Mouse (Mus musculus): ENCODE results near the gene Zfp36.

Zfp36 gene

GRCm38 (mm10) chr7:28334534-28334933 is 45.5 kb downstream of the Zfp36 start:
- no peak for DNase-seq

GRCm38 (mm10) chr7:28328260-28328659 is 51.8 kb downstream of the Zfp36 start:
- no peak for DNase-seq
